Mouse (Mus musculus) MN1 (cell line): Measurements from ENCODE around the gene Bin2.
"Not testable (repeated sequence)": the region's sequence is repeated elsewhere in the genome, so short reads cannot be mapped to it uniquely, and the experiment has no call there.

Experiments
- DNase-seq: peaks from one replicate; pipeline ENCODE4 v3.0.0-alpha.2; 2016; ENCODE audit warnings: low spot score

Bin2 gene

GRCm38 (mm10) chr15:100646161-100646560 lies 23.2 kb downstream of the Bin2 start:
- no peak for DNase-seq

GRCm38 (mm10) chr15:100642451-100642850 lies 26.9 kb downstream of the Bin2 start:
- DNase-seq, result no peak

- DNase-seq, result no peak
Measured at GRCm38 (mm10) chr15:100641226-100641810, 28.0 kb downstream of the Bin2 start.

- DNase-seq, result no peak
Measured at GRCm38 (mm10) chr15:100639972-100640750, 29.2 kb downstream of the Bin2 start.

GRCm38 (mm10) chr15:100637661-100638060 lies 31.7 kb downstream of the Bin2 start:
- DNase-seq, result no peak

GRCm38 (mm10) chr15:100636700-100637501 lies 32.5 kb downstream of the Bin2 start, which contains the start of gene Smagp:
Gene Smagp (minus strand): TSS chr15:100636940.
- no peak for DNase-seq

GRCm38 (mm10) chr15:100635851-100636645 lies 33.3 kb downstream of the Bin2 start:
- no peak for DNase-seq

GRCm38 (mm10) chr15:100635239-100635638 lies 34.1 kb downstream of the Bin2 start:
- DNase-seq, result no peak

GRCm38 (mm10) chr15:100633341-100633740 lies 36.0 kb downstream of the Bin2 start:
- DNase-seq, result no peak

- no peak for DNase-seq
Measured at GRCm38 (mm10) chr15:100632323-100632722, 37.0 kb downstream of the Bin2 start.

- DNase-seq, result no peak
Measured at GRCm38 (mm10) chr15:100631454-100632170, 37.7 kb downstream of the Bin2 start.

- no peak for DNase-seq
Measured at GRCm38 (mm10) chr15:100630126-100630525, 39.2 kb downstream of the Bin2 start.

- peak; percentile 84 for DNase-seq
Measured at GRCm38 (mm10) chr15:100628797-100629196, 40.6 kb downstream of the Bin2 start.

- DNase-seq, result peak; percentile 69
Measured at GRCm38 (mm10) chr15:100627774-100628370, 41.5 kb downstream of the Bin2 start.

GRCm38 (mm10) chr15:100627287-100627686 lies 42.1 kb downstream of the Bin2 start:
- DNase-seq, result peak; percentile 77

GRCm38 (mm10) chr15:100624435-100624834 lies 44.9 kb downstream of the Bin2 start:
- no peak for DNase-seq

GRCm38 (mm10) chr15:100623754-100624153 lies 45.6 kb downstream of the Bin2 start:
- DNase-seq, result no peak

GRCm38 (mm10) chr15:100622164-100622563 lies 47.2 kb downstream of the Bin2 start:
- DNase-seq, result no peak

GRCm38 (mm10) chr15:100621671-100622070 lies 47.7 kb downstream of the Bin2 start:
- DNase-seq, result not testable (repeated sequence)

GRCm38 (mm10) chr15:100619200-100619599 lies 50.2 kb downstream of the Bin2 start:
- DNase-seq, result no peak

GRCm38 (mm10) chr15:100616221-100616620 lies 53.1 kb downstream of the Bin2 start:
- no peak for DNase-seq
